Mouse (Mus musculus) brown adipose tissue, adult 24 weeks (tissue): ENCODE measurements around the gene Dpep2nb. TPM values are rescaled to one million over a fixed set of nuclear protein-coding genes. Genes with fewer than 3 reads are reported as not detected.

ENCODE experiments used
- H3K27ac ChIP-seq: fragments of 200-500 bp; replicated peaks from 2 replicates; pipeline ENCODE4 v1.5.1; 2012; ENCODE audit warnings: low read depth, mild to moderate bottlenecking, low read length
- H3K4me1 ChIP-seq: fragments of 200-500 bp; 2 replicates; pipeline ENCODE4 v1.6.1; 2012; ENCODE audit warnings: low read length, mixed read lengths; ENCODE audit not compliant: control insufficient read depth, insufficient read depth, insufficient read length
- H3K4me3 ChIP-seq: fragments of 200-500 bp; 2 replicates; pipeline ENCODE4 v1.5.1; 2012; ENCODE audit warnings: low read depth, mild to moderate bottlenecking, low read length, moderate library complexity; ENCODE audit not compliant: insufficient read depth
- polyA plus RNA-seq: library from polyadenylated mRNA; stranded (reverse); fragments of >200 nt; gene quantifications from 2 replicates; pipeline ENCODE4 v1.2.4, GENCODE M21; 2012; ENCODE audit not compliant: missing spikeins, insufficient read depth, insufficient read length

The Dpep2nb gene
- polyA plus RNA-seq, 1 experiment, result not detected

- H3K4me3 ChIP-seq, result no peak overlapping the region
- no peak overlapping the region for H3K27ac ChIP-seq
- peaks cover 13% of the 10 kb centered on the region; the same call in 1 of the 2 replicates for H3K4me1 ChIP-seq
Observed at GRCm38 (mm10) chr8:105959350-105959749, 46.4 kb downstream of the Dpep2nb start.

- H3K4me1 ChIP-seq, result peaks cover 13% of the 10 kb centered on the region; the same call in 1 of the 2 replicates
- H3K27ac ChIP-seq, result no peak overlapping the region
- no peak overlapping the region for H3K4me3 ChIP-seq
Observed at GRCm38 (mm10) chr8:105957813-105958212, 48.0 kb downstream of the Dpep2nb start.

GRCm38 (mm10) chr8:105956556-105956955 lies 49.2 kb downstream of the Dpep2nb start:
- H3K27ac ChIP-seq, result no peak overlapping the region
- H3K4me3 ChIP-seq, result no peak overlapping the region

GRCm38 (mm10) chr8:105951057-105951659 lies 54.6 kb downstream of the Dpep2nb start:
- H3K4me3 ChIP-seq, result no peak overlapping the region
- H3K4me1 ChIP-seq, result no peaks in the 10 kb centered on the region
- no peak overlapping the region for H3K27ac ChIP-seq

More at GRCm38 (mm10) chr8:105956556-105956955, 49.2 kb downstream of the Dpep2nb start:
- H3K4me1 ChIP-seq, result peaks cover 13% of the 10 kb centered on the region; the same call in 1 of the 2 replicates

DNA sequence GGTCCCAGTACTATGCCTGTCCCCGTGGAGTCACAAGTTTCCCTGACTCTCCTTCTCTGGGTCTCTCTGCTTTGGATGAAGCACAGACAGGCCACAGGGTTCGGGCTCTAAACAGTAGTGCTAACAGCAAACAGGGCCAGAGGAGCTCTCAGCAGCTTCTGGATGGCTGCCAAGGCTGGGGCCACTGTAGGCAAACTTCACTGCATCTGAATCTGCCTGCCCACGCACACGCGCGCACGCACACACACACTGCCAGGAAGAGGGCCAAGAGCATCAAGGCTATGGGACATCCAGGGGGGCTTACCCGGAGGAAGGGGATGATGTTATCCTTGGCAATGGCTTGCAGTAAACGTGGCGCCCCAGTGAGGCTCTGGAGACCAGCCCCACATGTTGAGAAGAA lies 56.4 kb downstream of the Dpep2nb start:
- Histone ChIP-seq H3K27ac (no peak overlapping the region), H3K4me3 (no peak overlapping the region), H3K4me1 (no peaks in the 10 kb centered on the region)

Other genes starting within 250 kb of the Dpep2nb start
- gene Gfod2, start 247.3 kb downstream of the Dpep2nb start, polyA plus RNA-seq, result 4.0 and 4.1 TPM in 2 replicates
- 7.5 and 7.6 TPM in 2 replicates for gene Ranbp10, start 178.6 kb downstream of the Dpep2nb start, polyA plus RNA-seq
- gene Tsnaxip1, start 178.2 kb downstream of the Dpep2nb start, polyA plus RNA-seq, result not detected in 2 replicates
- gene Cenpt, start 152.7 kb downstream of the Dpep2nb start, polyA plus RNA-seq, result 1.4 and 3.5 TPM in 2 replicates
- gene Thap11, start 150.8 kb downstream of the Dpep2nb start, polyA plus RNA-seq, result 9.3 and 15.4 TPM in 2 replicates
- gene Nutf2, start 145.4 kb downstream of the Dpep2nb start, polyA plus RNA-seq, result 5.0 TPM in 1 of 2 replicates, not detected in the other
- gene Edc4, start 125.1 kb downstream of the Dpep2nb start, polyA plus RNA-seq, result 6.2 and 8.6 TPM in 2 replicates
- not detected in 2 replicates for gene Nrn1l, start 112.4 kb downstream of the Dpep2nb start, polyA plus RNA-seq
- gene Pskh1, start 105.5 kb downstream of the Dpep2nb start, polyA plus RNA-seq, result 15.8 and 18.0 TPM in 2 replicates
- gene Ctrl, start 72.1 kb downstream of the Dpep2nb start, polyA plus RNA-seq, result not detected in 2 replicates
- gene Psmb10, start 67.5 kb downstream of the Dpep2nb start, polyA plus RNA-seq, result 50.1 and 59.6 TPM in 2 replicates
- not detected in 2 replicates for gene Lcat, start 62.6 kb downstream of the Dpep2nb start, polyA plus RNA-seq
- gene Slc12a4, start 39.9 kb downstream of the Dpep2nb start, polyA plus RNA-seq, result 5.8 and 11.4 TPM in 2 replicates
- gene Dpep3, start 26.5 kb downstream of the Dpep2nb start, polyA plus RNA-seq, result not detected in 2 replicates
- 11.8 and 12.8 TPM in 2 replicates for gene Dus2, start 14.6 kb downstream of the Dpep2nb start, polyA plus RNA-seq
- gene Ddx28, start 5.9 kb upstream of the Dpep2nb start, polyA plus RNA-seq, result 7.1 TPM in 2 replicates
- 17.4 and 28.2 TPM in 2 replicates for gene Nfatc3, start 52.9 kb upstream of the Dpep2nb start, polyA plus RNA-seq
- 0.63 and 1.5 TPM in 2 replicates for gene Esrp2, start 131.0 kb upstream of the Dpep2nb start, polyA plus RNA-seq
- gene Pla2g15, start 144.4 kb upstream of the Dpep2nb start, polyA plus RNA-seq, result 7.8 and 13.4 TPM in 2 replicates
- gene Slc7a6, start 162.9 kb upstream of the Dpep2nb start, polyA plus RNA-seq, result 24.6 and 40.2 TPM in 2 replicates
- 13.1 and 15.2 TPM in 2 replicates for gene Slc7a6os, start 205.0 kb upstream of the Dpep2nb start, polyA plus RNA-seq
- 8.0 and 16.7 TPM in 2 replicates for gene Prmt7, start 205.0 kb upstream of the Dpep2nb start, polyA plus RNA-seq